Mouse (Mus musculus) spleen, adult 2 months (tissue): Measurements from ENCODE around the gene Bcl2l14.

Experiments
- CTCF ChIP-seq: fragments of 200-500 bp; IDR thresholded peaks from 2 replicates; pipeline ENCODE4 v1.5.1; 2011; ENCODE audit warnings: mild to moderate bottlenecking, inconsistent platforms; ENCODE audit not compliant: insufficient read depth, insufficient read length, insufficient replicate concordance; ENCODE audit errors: extremely low read depth
- POLR2A ChIP-seq: fragments of 200-500 bp; IDR thresholded peaks from 2 replicates; pipeline ENCODE4 v1.6.1; 2011; ENCODE audit warnings: low read depth, low read length, inconsistent platforms

- TF ChIP-seq CTCF (no peak), POLR2A (no peak)
Observed at GRCm38 (mm10) chr6:134425216-134425717, 29.1 kb downstream of the Bcl2l14 start.
